Mouse (Mus musculus) hindbrain, embryonic 10.5 days (tissue): ENCODE results near the gene Acss2. TPM values are rescaled to one million over a fixed set of nuclear protein-coding genes. Genes with fewer than 3 reads are reported as not detected.

Source experiments
- DNase-seq: peaks from one replicate; pipeline ENCODE4 v3.0.0-alpha.2; 2017; ENCODE audit warnings: low spot score
- H3K27ac ChIP-seq: fragments of 300-500 bp; sonication (generic); 2 replicates; pipeline ENCODE4 v1.5.1; 2016; ENCODE audit warnings: mild to moderate bottlenecking, moderate library complexity
- H3K27me3 ChIP-seq: fragments of 300-500 bp; sonication (generic); 2 replicates; pipeline ENCODE4 v1.6.1; 2016; ENCODE audit warnings: mild to moderate bottlenecking; ENCODE audit not compliant: poor library complexity, insufficient read depth, severe bottlenecking
- H3K36me3 ChIP-seq: fragments of 300-500 bp; sonication (generic); 2 replicates; pipeline ENCODE4 v1.6.1; 2016; ENCODE audit warnings: mild to moderate bottlenecking, moderate library complexity
- H3K4me1 ChIP-seq: fragments of 300-500 bp; sonication (generic); replicated peaks from 2 replicates; pipeline ENCODE4 v1.6.1; 2016; ENCODE audit warnings: mild to moderate bottlenecking
- H3K4me3 ChIP-seq: fragments of 300-500 bp; sonication (generic); 2 replicates; pipeline ENCODE4 v1.5.1; 2016; ENCODE audit warnings: mild to moderate bottlenecking, moderate library complexity
- H3K9me3 ChIP-seq: fragments of 300-500 bp; sonication (generic); 2 replicates; pipeline ENCODE4 v1.6.1; 2016; ENCODE audit warnings: mild to moderate bottlenecking, moderate library complexity
- WGBS: fragments of 180-500 bp; shearing (Covaris S2); methylation state at CpG from one replicate; pipeline ENCODE4 v1.1.7; 2016; 5-methylcytosine and 5-hydroxymethylcytosine counted together
- polyA plus RNA-seq: library from polyadenylated mRNA; unstranded; fragments of >200 nt; fragmentation: Nextera tagmentation; extraction: Ambion mirVana; gene quantifications from 2 replicates; pipeline ENCODE4 v1.2.1, GENCODE M21; 2016

Acss2 gene
- polyA plus RNA-seq, 1 experiment from 2014 or later: 19.7 TPM

DNA sequence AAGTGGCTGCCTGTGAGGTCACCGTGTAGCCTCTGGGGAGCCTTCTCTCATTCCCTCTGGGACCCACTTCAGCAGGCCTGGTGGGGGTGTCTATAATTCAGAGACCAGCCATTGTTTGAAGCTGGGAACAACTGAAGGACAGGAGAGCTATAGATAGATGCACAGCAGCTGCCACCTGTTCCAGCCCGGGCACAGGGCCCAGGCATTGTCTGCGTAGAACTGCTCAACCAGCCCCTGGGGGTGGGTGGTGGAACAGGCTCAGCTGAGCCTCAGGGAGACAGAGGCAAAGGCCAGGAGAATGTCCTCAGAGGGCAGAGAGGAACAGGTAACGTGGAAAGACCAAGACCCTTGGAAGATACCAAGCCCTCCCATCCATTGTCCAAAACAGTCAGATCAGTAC is 88.6 kb downstream of the Acss2 start:
- no peaks in the 10 kb centered on the region; the same call in 1 of the 2 replicates for H3K27me3 ChIP-seq
- H3K9me3 ChIP-seq: no peaks in the 10 kb centered on the region
- WGBS: 86% methylated on average over 4 of the region's 4 CpGs
- no peak overlapping the region for H3K27ac ChIP-seq
- H3K36me3 ChIP-seq: no peaks in the 10 kb centered on the region
- no peak overlapping the region for H3K4me3 ChIP-seq
- peaks cover 8% of the 10 kb centered on the region; the same call in 1 of the 2 replicates for H3K4me1 ChIP-seq
- no peak for DNase-seq

DNA sequence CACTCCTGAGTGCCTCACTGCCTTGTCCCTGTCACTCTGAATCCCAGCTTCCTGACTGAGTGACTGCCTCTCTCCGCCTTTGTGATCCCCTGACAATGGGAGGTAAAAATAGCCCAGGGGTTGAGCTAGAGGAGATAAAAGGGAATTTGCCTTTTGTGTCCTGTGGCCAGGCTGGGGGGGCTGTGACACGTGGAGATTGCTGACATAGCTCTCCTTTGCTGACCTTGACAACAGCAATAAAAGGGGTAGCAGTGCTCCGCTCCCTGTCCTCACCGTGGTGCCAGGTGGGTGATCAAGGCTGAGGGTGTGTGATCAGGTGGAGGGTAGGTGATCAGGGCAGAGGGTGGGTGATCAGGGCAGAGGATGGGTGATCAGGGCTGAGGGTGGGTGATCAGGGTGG is 93.2 kb downstream of the Acss2 start, which contains the start of gene Myh7b:
TSS of gene Myh7b (plus strand) at position 235 of the 400 bp plus-strand sequence.
- H3K4me1 ChIP-seq: peaks cover 16% of the 10 kb centered on the region
- H3K9me3 ChIP-seq: no peaks in the 10 kb centered on the region
- peaks cover 20% of the 10 kb centered on the region for H3K27me3 ChIP-seq
- H3K36me3 ChIP-seq: no peaks in the 10 kb centered on the region
- H3K27ac ChIP-seq: no peak within 1 kb of the TSS
- H3K4me3 ChIP-seq: no peak within 1 kb of the TSS
- 37% methylated on average over 4 of the region's 4 CpGs for WGBS
- DNase-seq: no peak

DNA sequence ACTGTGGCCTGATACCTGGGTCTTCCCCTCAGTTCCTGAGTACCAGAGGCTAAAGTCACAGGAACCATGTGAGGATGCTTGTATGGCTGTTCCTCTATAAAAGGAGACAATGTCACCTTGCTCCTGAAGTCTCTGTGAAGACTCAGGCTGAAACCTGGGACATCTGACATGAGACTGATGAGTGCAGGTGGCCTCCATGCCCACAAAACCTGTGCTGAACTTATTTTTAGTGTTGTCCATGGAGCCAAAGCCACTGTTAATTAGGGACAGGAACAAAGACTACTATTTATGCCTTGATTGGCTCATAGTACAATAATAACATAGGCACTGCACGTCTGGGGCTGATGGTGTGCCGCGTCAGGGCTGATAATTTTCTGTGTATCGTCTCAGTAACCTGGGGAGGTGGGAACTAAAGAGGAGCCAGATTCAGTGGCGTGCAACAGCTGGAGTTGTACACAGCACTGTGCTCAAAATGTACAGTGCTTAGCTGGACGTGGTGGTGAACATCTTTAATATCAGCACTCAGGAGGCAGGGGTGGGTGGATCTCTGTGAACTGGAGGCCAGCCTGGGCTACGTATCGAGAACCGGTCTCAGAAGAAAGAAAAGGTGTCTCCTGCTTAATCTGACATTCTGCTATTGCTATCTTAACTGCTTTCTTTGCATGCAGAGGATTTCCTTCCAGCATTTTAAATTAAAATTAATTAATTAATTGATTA is 94.2 kb downstream of the Acss2 start:
- H3K9me3 ChIP-seq: no peaks in the 10 kb centered on the region
- H3K4me3 ChIP-seq: no peak overlapping the region
- H3K27me3 ChIP-seq: peaks cover 20% of the 10 kb centered on the region
- no peak overlapping the region for H3K27ac ChIP-seq
- no peak for DNase-seq
- WGBS: 89% methylated on average over 9 of the region's 9 CpGs
- H3K4me1 ChIP-seq: peaks cover 16% of the 10 kb centered on the region
- H3K36me3 ChIP-seq: no peaks in the 10 kb centered on the region

DNA sequence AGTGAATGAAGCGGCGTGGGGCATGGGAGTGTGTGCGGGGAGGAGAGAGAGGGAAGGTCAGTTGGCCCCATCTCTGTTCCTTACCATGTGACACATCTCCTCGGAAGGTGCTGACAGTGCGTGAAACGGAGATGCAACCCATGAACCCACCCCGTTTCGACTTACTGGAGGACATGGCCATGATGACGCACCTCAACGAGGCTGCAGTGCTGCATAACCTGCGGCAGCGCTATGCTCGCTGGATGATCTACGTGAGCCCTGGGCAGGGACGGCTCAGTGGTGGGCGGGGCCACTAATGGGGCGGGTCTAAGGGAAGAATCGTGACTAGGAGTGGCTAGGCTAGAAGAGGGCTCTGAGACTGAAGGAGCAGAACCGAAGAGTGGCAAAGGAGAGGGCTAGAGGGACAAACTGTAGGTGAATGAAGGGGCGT is 95.6 kb downstream of the Acss2 start:
- WGBS: 7% methylated on average over 20 of the region's 20 CpGs
- no peaks in the 10 kb centered on the region for H3K36me3 ChIP-seq
- H3K27me3 ChIP-seq: peaks cover 24% of the 10 kb centered on the region
- peak overlapping the region; percentile 49 for H3K4me3 ChIP-seq
- H3K4me1 ChIP-seq: peaks cover 16% of the 10 kb centered on the region
- DNase-seq: peak; percentile 59
- H3K9me3 ChIP-seq: no peaks in the 10 kb centered on the region
- peak overlapping the region; percentile 56 for H3K27ac ChIP-seq

DNA sequence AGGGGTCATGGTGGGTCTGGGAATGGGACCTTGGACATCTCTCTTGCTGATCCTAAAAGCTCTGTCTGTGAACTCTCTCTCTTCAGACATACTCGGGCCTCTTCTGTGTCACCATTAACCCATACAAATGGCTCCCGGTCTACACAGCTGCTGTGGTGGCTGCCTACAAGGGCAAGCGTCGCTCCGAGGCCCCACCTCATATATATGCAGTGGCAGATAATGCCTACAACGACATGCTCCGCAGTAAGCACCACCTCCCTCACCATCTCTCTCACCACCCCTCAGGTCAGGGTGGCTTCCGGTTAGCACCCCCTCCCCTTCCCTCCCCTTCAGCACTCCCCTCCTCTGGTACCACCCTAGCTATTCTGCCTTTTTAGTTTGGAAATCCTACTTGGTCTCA is 96.2 kb downstream of the Acss2 start:
- Histone ChIP-seq H3K4me1 (peaks cover 16% of the 10 kb centered on the region), H3K36me3 (no peaks in the 10 kb centered on the region), H3K27ac (peak overlapping the region; percentile 56), H3K27me3 (peaks cover 24% of the 10 kb centered on the region), H3K4me3 (peak overlapping the region; percentile 49), H3K9me3 (no peaks in the 10 kb centered on the region)
- 72% methylated on average over 8 of the region's 8 CpGs for WGBS
- no peak for DNase-seq

DNA sequence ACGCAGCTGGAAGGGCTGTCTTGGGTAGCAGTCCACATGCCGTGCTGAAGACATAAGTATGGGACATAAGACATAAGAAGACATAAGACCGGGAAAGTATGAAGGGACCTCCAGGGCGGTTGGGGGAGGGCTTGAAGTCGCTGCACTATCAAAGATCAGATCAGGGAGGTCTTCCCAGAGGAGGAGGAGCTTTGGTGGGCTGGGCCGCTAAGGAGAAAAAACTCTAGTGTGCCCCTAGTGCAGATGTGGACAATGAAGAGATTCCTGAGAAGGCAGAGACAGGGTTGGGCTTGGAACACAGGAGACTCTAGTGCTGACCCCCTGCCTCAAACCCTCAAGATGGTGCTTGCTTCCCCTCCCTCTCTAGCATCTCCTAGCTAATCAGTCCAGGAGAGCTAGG is 99.2 kb downstream of the Acss2 start:
- H3K4me1 ChIP-seq: peaks cover 16% of the 10 kb centered on the region
- peaks cover 34% of the 10 kb centered on the region for H3K27me3 ChIP-seq
- no peak overlapping the region for H3K27ac ChIP-seq
- H3K4me3 ChIP-seq: no peak overlapping the region
- no peak for DNase-seq
- WGBS: 58% methylated on average over 6 of the region's 6 CpGs
- H3K9me3 ChIP-seq: no peaks in the 10 kb centered on the region
- no peaks in the 10 kb centered on the region for H3K36me3 ChIP-seq

DNA sequence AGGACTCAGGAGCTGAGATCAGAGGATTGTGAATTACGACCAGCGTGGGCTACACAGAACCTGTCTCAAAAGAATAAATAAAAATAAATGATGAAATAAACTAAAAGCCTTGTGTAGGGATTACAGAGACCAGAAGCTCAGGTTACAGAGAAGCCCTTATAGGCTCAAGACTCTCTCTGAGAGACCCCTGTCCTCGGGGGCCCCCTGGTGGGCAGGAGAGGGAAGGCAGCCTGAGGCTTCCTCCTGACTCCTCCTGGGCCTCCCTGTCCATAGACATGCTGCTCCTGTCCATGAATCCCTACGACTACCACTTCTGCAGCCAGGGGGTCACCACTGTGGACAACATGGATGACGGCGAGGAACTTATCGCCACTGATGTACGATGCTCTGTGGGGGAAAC is 102.1 kb downstream of the Acss2 start:
- H3K4me3 ChIP-seq: no peak overlapping the region
- no peak overlapping the region for H3K27ac ChIP-seq
- no peaks in the 10 kb centered on the region for H3K36me3 ChIP-seq
- DNase-seq: peak; percentile 88
- peaks cover 6% of the 10 kb centered on the region; the same call in 1 of the 2 replicates for H3K4me1 ChIP-seq
- H3K9me3 ChIP-seq: no peaks in the 10 kb centered on the region
- H3K27me3 ChIP-seq: peaks cover 31% of the 10 kb centered on the region
- WGBS: 21% methylated on average over 8 of the region's 8 CpGs

DNA sequence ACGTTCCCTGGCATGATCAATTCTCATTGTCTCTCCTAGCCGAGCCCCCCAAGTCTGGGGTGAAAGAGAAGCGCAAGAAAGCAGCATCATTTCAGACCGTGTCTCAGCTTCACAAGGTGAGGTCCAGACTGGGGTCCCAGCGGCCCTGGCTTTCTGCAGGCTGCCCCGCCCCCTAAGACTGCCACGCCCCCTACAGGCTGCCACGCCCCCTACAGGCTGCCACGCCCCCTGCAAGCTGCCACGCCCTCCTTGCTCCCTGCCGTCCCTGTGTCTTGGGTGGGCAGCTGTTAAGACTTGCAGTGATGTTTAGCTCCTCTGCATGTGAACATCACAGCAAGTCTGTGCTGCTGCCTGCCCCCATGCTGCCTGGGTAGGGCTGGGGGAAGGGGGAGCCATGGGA is 104.9 kb downstream of the Acss2 start:
- WGBS: 27% methylated on average over 11 of the region's 11 CpGs
- Histone ChIP-seq H3K27ac (no peak overlapping the region), H3K27me3 (peaks cover 55% of the 10 kb centered on the region), H3K4me1 (peaks cover 15% of the 10 kb centered on the region), H3K36me3 (no peaks in the 10 kb centered on the region), H3K9me3 (no peaks in the 10 kb centered on the region), H3K4me3 (no peak overlapping the region)
- DNase-seq: no peak

DNA sequence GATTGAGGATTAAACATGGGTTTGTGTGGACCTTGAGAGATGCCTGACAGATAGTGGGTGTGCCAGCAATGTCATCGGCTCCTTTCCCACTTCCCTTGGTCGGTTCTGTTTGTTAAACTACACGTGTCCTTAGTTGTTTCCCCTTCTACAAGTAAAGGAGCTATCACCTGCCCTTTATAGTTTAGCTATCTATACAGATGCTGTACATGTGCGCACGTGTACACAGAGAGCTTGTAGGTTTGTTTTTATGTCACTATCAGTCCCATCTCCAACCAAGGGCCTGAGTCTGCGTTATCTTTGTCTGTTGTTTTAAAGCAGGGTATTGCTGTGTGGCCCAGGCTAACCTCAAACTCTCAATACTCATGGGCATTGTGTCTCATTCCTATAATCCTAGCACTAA is 106.2 kb downstream of the Acss2 start:
- 0 out of 2 replicates have a peak, but pooled peaks cover 3% of the 10 kb centered on the region for H3K36me3 ChIP-seq
- H3K27me3 ChIP-seq: peaks cover 67% of the 10 kb centered on the region
- DNase-seq: no peak
- 88% methylated on average over 6 of the region's 6 CpGs for WGBS
- peaks cover 22% of the 10 kb centered on the region for H3K4me1 ChIP-seq
- no peak overlapping the region for H3K27ac ChIP-seq
- no peaks in the 10 kb centered on the region for H3K9me3 ChIP-seq
- no peak overlapping the region for H3K4me3 ChIP-seq

DNA sequence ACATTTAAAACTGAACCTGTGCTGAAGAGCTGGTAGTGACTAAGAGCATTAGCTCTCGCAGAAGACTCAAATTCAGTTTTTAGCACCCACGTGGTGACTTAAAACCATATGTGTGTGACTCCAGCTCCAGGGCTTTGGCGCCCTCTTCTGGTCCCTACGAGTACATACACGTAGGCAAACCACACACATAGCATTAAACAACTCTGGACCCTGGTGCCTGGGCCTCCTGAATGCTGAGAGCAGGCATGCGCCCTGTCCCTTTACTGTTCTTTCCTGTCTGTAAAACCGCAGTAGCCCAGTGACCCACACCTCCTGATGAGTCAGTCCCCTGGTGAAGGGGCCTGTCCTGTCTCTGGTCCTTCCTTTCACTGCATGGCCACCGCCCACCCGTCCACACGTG is 107.0 kb downstream of the Acss2 start:
- 40% methylated on average over 10 of the region's 10 CpGs for WGBS
- no peak overlapping the region for H3K27ac ChIP-seq
- peaks cover 75% of the 10 kb centered on the region for H3K27me3 ChIP-seq
- 0 out of 2 replicates have a peak, but pooled peaks cover 3% of the 10 kb centered on the region for H3K36me3 ChIP-seq
- DNase-seq: peak; percentile 35
- H3K4me3 ChIP-seq: no peak overlapping the region
- H3K4me1 ChIP-seq: peaks cover 30% of the 10 kb centered on the region
- no peaks in the 10 kb centered on the region for H3K9me3 ChIP-seq

DNA sequence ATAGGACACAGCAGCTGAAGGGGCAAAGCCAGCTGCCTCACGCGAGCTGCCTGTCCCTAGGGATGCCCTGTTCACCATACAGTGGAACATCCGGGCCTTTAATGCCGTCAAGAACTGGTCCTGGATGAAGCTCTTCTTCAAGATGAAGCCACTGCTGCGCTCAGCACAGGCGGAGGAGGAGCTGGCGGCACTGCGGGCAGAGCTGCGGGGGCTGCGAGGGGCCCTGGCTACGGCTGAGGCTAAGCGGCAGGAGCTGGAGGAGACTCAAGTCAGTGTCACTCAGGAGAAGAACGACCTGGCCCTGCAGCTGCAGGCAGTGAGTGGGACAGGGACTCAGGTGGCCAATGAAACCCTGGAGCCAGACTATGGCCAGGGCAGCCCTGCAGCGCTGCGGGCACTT is 108.5 kb downstream of the Acss2 start:
- Histone ChIP-seq H3K27ac (no peak overlapping the region), H3K9me3 (no peaks in the 10 kb centered on the region), H3K4me3 (no peak overlapping the region), H3K4me1 (peaks cover 45% of the 10 kb centered on the region), H3K27me3 (peaks cover 81% of the 10 kb centered on the region), H3K36me3 (peaks cover 5% of the 10 kb centered on the region; the same call in 1 of the 2 replicates)
- WGBS: 45% methylated on average over 15 of the region's 15 CpGs
- peak; percentile 9 for DNase-seq

DNA sequence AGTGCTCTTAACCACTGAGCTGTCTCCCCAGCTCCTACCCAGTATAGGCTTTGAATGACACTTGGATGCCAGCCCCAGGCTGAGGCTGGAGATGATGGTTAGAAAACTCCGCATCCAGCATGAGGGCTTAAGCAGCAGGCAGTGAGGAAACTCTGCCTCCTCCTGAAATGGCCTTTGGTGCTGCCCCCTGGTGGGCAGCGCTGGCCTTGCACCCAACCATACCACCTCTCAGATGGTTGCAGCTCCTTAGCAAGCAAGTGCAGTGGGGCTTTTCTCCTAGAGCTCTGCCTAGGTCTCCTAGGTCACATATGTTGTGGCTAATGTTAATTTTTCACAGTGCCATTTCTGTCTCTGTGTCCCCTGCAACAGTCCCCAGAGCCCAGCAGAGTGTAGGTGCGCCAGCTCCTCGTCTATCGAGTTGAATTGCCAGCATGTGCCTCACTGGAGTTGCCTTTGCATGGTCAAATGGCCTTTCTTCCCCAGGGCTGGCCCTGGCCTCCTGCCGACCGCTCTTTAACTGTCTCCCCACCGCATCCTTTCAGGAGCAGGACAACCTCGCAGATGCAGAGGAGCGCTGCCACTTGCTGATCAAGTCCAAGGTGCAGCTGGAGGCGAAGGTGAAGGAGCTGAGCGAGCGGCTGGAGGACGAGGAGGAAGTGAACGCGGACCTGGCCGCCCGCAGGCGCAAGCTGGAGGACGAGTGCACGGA is 109.4 kb downstream of the Acss2 start:
- peaks cover 14% of the 10 kb centered on the region for H3K36me3 ChIP-seq
- H3K4me3 ChIP-seq: no peak overlapping the region
- peaks cover 89% of the 10 kb centered on the region for H3K27me3 ChIP-seq
- no peak overlapping the region for H3K27ac ChIP-seq
- WGBS: 41% methylated on average over 21 of the region's 21 CpGs
- H3K9me3 ChIP-seq: no peaks in the 10 kb centered on the region
- DNase-seq: peak; percentile 85
- peaks cover 52% of the 10 kb centered on the region for H3K4me1 ChIP-seq

DNA sequence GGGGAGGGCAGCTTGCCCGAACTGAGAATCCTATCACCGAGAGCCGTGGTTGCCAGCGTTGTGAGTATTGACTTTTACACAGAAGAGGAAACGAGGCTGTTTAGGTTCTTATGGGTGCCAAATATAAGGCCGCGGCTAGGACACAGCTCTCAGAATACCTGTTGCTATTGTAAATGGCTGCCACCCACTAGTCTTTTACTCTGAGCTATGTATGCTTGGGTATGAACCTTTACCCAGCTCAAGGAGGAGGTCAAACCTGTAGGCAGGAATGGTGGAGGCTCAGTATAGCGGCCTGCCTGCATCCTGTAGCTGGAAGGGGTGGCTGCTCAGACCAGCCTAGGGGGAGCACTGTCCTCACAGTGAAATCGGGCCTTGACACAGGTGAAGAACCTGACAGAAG is 110.4 kb downstream of the Acss2 start:
- no peaks in the 10 kb centered on the region for H3K9me3 ChIP-seq
- DNase-seq: no peak
- peaks cover 55% of the 10 kb centered on the region for H3K4me1 ChIP-seq
- H3K36me3 ChIP-seq: peaks cover 23% of the 10 kb centered on the region
- no peak overlapping the region for H3K27ac ChIP-seq
- WGBS: 81% methylated on average over 9 of the region's 9 CpGs
- no peak overlapping the region for H3K4me3 ChIP-seq
- peaks cover 92% of the 10 kb centered on the region for H3K27me3 ChIP-seq
